27 mouse cellular contexts compared by ENCODE assay signal in the genomic region with DNA sequence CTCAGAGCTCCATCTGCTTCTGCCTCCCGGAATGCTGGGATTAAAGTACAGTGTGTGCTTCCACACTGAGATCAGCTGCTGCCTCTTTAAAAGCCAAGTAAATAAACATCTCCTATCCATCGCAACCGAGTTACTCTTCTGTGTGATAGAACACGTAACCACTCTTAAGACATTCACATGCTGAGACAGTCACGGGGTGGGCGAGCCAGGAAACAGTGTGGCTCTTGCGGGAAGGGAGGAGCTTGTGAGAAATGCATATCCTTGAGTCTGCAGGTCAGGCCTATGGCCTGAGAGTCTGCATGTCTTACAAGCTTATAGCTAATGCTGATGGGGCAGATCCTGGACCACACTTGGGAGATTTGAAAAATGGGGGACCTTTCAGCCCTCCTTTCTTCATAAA. TPM values are rescaled to one million over a fixed set of nuclear protein-coding genes. Genes with fewer than 3 reads are reported as not detected.
"Had no signal": no experiment of that assay in that cellular context is flagged by ENCODE, and none has a peak within 500 bp of the region (broad histone marks: within the 10 kb centered on the region; RNA-seq: fewer than 3 reads in every experiment).

No protein-coding gene starts in this region.

- H3K27me3 ChIP-seq: hindbrain, embryonic 12.5 days; intestine, embryonic 15.5 days; limb, embryonic 12.5 days had no signal

- ATAC-seq: hindbrain, embryonic 16.5 days; inflammation-experienced regulatory T-cells, adult 6 months; intestine, embryonic 15.5 days; intestine, postnatal 0 days had no signal

- H3K9ac ChIP-seq: heart, embryonic 12.5 days; hindbrain, embryonic 12.5 days; hindbrain, embryonic 14.5 days; intestine, embryonic 15.5 days; limb, embryonic 12.5 days had no signal

- DNase-seq: gastrocnemius, adult 2 months; gastrocnemius, postnatal 10 days; gastrocnemius, postnatal 25 days; heart, adult 18-20 months; heart, postnatal 10 days; heart, postnatal 4 days; kidney, adult 18-20 months; kidney, adult 8-10 months; kidney, postnatal 10 days; kidney, postnatal 25 days; kidney, postnatal 4 days; layer of hippocampus, adult 9-11 months; layer of hippocampus, postnatal 36 days; liver had no signal

- H3K4me3 ChIP-seq: gastrocnemius, adult 2 months; heart, embryonic 10.5 days; heart, embryonic 12.5 days; hindbrain, embryonic 10.5 days; hindbrain, embryonic 12.5 days; intestine, embryonic 15.5 days; layer of hippocampus, adult 2 months; limb, embryonic 10.5 days; limb, embryonic 12.5 days had no signal

- H3K4me2 ChIP-seq: heart, embryonic 12.5 days; hindbrain, embryonic 12.5 days; hindbrain, embryonic 14.5 days; intestine, embryonic 15.5 days; limb, embryonic 12.5 days; liver, embryonic 11.5 days had no signal

- H3K9me3 ChIP-seq: heart, embryonic 10.5 days; heart, embryonic 12.5 days; hindbrain, embryonic 10.5 days; hindbrain, embryonic 12.5 days; intestine, embryonic 15.5 days; limb, embryonic 10.5 days; limb, embryonic 12.5 days had no signal

- H3K4me1 ChIP-seq: intestine, embryonic 15.5 days; limb, embryonic 12.5 days had no signal

- H3K36me3 ChIP-seq: hindbrain, embryonic 10.5 days; hindbrain, embryonic 12.5 days; intestine, embryonic 15.5 days; limb, embryonic 10.5 days; limb, embryonic 12.5 days had no signal

- H3K27ac ChIP-seq: gastrocnemius, adult 2 months; heart, embryonic 10.5 days; hindbrain, embryonic 10.5 days; hindbrain, embryonic 12.5 days; hindbrain, embryonic 14.5 days; intestine, embryonic 15.5 days; layer of hippocampus, adult 2 months; limb, embryonic 10.5 days; limb, embryonic 12.5 days had no signal

RNA-seq across cellular contexts. Expression of gene Hopx, which starts 28.4 kb away (rescaled TPM):
- polyA plus RNA-seq: limb, embryonic 10.5 days; limb, embryonic 12.5 days had no signal
